Mouse (Mus musculus) limb, embryonic 14.5 days (tissue): ENCODE data around the gene Tspan4. TPM values are rescaled to one million over a fixed set of nuclear protein-coding genes. Genes with fewer than 3 reads are reported as not detected.

Experiments
- ATAC-seq: fragments of 200-750 bp; cut with Nextera tagmentation; 2 replicates; pipeline ENCODE4 v1.8.0; 2017; ENCODE audit warnings: low read depth, moderate number of reproducible peaks, moderate TSS enrichment; ENCODE audit not compliant: low FRiP score
- DNase-seq: peaks from one replicate; pipeline ENCODE4 v3.0.0-alpha.2; 2015; ENCODE audit warnings: low spot score
- H3K27ac ChIP-seq: fragments of 300-500 bp; sonication (generic); replicated peaks from 2 replicates; pipeline ENCODE4 v1.5.1; 2014; ENCODE audit warnings: low read depth, mild to moderate bottlenecking, low read length, moderate library complexity, mixed read lengths
- H3K27me3 ChIP-seq: fragments of 300-500 bp; sonication (generic); 2 replicates; pipeline ENCODE4 v1.6.1; 2014; ENCODE audit warnings: low read length, mixed read lengths; ENCODE audit not compliant: control insufficient read depth, insufficient read depth
- H3K36me3 ChIP-seq: fragments of 300-500 bp; sonication (generic); 2 replicates; pipeline ENCODE4 v1.6.1; 2014; ENCODE audit warnings: mild to moderate bottlenecking, low read length, moderate library complexity, mixed read lengths; ENCODE audit not compliant: control insufficient read depth, insufficient read depth
- H3K4me1 ChIP-seq: fragments of 300-500 bp; sonication (generic); 2 replicates; pipeline ENCODE4 v1.6.1; 2014; ENCODE audit warnings: antibody characterized with exemption, low read length, mixed read lengths; ENCODE audit not compliant: control insufficient read depth, insufficient read depth
- H3K4me2 ChIP-seq: fragments of 300-500 bp; sonication (generic); replicated peaks from 2 replicates; pipeline ENCODE4 v1.6.1; 2014; ENCODE audit warnings: low read depth, mild to moderate bottlenecking, low read length, moderate library complexity; ENCODE audit not compliant: severe bottlenecking
- H3K4me3 ChIP-seq: fragments of 300-500 bp; sonication (generic); replicated peaks from 2 replicates; pipeline ENCODE4 v1.5.1; 2014; ENCODE audit warnings: low read length
- H3K9ac ChIP-seq: fragments of 300-500 bp; sonication (generic); 2 replicates; pipeline ENCODE4 v1.6.1; 2014; ENCODE audit warnings: mild to moderate bottlenecking, low read depth, low read length, moderate library complexity; ENCODE audit not compliant: severe bottlenecking
- H3K9me3 ChIP-seq: fragments of 300-500 bp; sonication (generic); 2 replicates; pipeline ENCODE4 v1.6.1; 2016; ENCODE audit warnings: low read length; ENCODE audit not compliant: control insufficient read depth
- POLR2A ChIP-seq: fragments of 200-500 bp; IDR thresholded peaks from 2 replicates; pipeline ENCODE4 v1.8.0; 2012; ENCODE audit warnings: inconsistent platforms, mild to moderate bottlenecking, moderate library complexity, borderline replicate concordance; ENCODE audit not compliant: insufficient read depth, insufficient read length; ENCODE audit errors: extremely low read depth
- WGBS: fragments of 180-500 bp; shearing (Covaris S2); extraction: QIAGEN DNeasy Blood & Tissue Kit; methylation state at CpG from one replicate; pipeline ENCODE4 v1.1.7; 2014; 5-methylcytosine and 5-hydroxymethylcytosine counted together
- polyA plus RNA-seq, 2 experiments: library from polyadenylated mRNA; depleted of rRNA in 1 of 2; stranded (reverse) in 1 of 2; unstranded in 1 of 2; fragments of >200 nt; fragmentation: Nextera tagmentation in 1 of 2; extraction: Ambion mirVana in 1 of 2; gene quantifications; 2 replicates each; pipeline versions ENCODE4 v1.2.1 to v1.2.3; 2012 to 2014

Tspan4 gene
- polyA plus RNA-seq, 2 experiments, result 77.9 to 101 TPM

- DNase-seq (no peak), ATAC-seq (no peak)
- Histone ChIP-seq H3K4me1 (peaks cover 16% of the 10 kb centered on the region), H3K27me3 (no peaks in the 10 kb centered on the region), H3K36me3 (peaks cover 5% of the 10 kb centered on the region; the same call in 1 of the 2 replicates), H3K9ac (no peak overlapping the region), H3K9me3 (no peaks in the 10 kb centered on the region), H3K27ac (no peak overlapping the region), H3K4me2 (no peak overlapping the region), H3K4me3 (no peak overlapping the region)
- no peak for TF ChIP-seq POLR2A
- WGBS, result 76% methylated on average over 1 of the region's 1 CpGs
Measured at GRCm38 (mm10) chr7:141535570-141535969, 60.5 kb downstream of the Tspan4 start.

DNA sequence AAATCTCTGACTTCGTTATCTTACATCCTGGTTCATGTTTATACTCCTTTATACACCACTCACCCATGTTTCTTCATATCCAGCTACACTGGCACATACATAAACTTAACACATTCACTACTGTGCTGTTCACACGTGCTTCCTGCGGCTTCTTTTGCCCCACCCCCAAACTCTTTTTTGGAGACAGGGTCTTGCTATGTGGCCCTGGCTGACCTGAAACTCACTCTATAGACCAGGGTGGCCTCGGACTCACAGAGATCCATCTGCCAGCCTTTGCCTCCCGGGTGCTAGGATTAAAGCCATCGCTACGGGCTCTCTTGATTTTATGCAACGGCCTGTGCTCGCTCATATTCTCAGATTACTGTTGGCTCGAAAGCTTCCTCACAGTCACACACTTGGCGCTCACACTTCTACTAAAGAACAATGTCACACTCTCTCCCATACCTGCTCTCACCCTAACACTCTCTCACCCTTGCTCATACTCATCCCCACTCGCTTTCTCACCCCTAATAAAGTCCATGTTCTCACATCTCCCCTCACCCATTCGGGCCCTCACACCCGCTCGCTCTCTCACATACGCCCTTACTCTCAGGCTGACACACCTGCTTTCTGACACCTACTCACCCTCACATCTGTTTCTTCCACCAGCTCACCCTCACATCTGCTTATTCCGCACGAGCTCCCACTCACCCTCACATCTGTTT, 64.0 kb downstream of the Tspan4 start:
- Histone ChIP-seq H3K4me2 (peak overlapping the region; percentile 82), H3K4me3 (peak overlapping the region; percentile 52), H3K27me3 (no peaks in the 10 kb centered on the region), H3K9me3 (no peaks in the 10 kb centered on the region), H3K36me3 (no peaks in the 10 kb centered on the region), H3K9ac (peak overlapping the region; percentile 71), H3K27ac (peak overlapping the region; percentile 67), H3K4me1 (peaks cover 25% of the 10 kb centered on the region)
- WGBS, result 10% methylated on average over 18 of the region's 18 CpGs
- DNase-seq, result no peak
- ATAC-seq, result no peak; the same call in 1 of the 2 replicates
- no peak for TF ChIP-seq POLR2A

- Histone ChIP-seq H3K4me1 (peaks cover 27% of the 10 kb centered on the region), H3K36me3 (no peaks in the 10 kb centered on the region), H3K4me2 (peak within 1 kb of the TSS; percentile 82), H3K9ac (peak within 1 kb of the TSS; percentile 71), H3K4me3 (peak within 1 kb of the TSS; percentile 52), H3K27me3 (no peaks in the 10 kb centered on the region), H3K27ac (peak within 1 kb of the TSS; percentile 67), H3K9me3 (no peaks in the 10 kb centered on the region)
- peak; percentile 94 for ATAC-seq
- peak; percentile 99 for DNase-seq
- WGBS, result under 1% methylated on average over 46 of the region's 46 CpGs
- TF ChIP-seq POLR2A, result peak; percentile 43; the same call in 1 of the 2 replicates
Measured at GRCm38 (mm10) chr7:141539556-141540311, 64.7 kb downstream of the Tspan4 start, which contains the start of gene Chid1. Chid1 (minus strand) TSS chr7:141539857.

GRCm38 (mm10) chr7:141540312-141541081, 65.5 kb downstream of the Tspan4 start:
- H3K4me1 ChIP-seq, result peaks cover 27% of the 10 kb centered on the region
- H3K4me3 ChIP-seq, result peak overlapping the region; percentile 52
- H3K9me3 ChIP-seq, result no peaks in the 10 kb centered on the region
- DNase-seq (peak; percentile 59), ATAC-seq (0 out of 2 replicates have a peak, but pooled peaks have one; percentile 17)
- H3K27me3 ChIP-seq, result no peaks in the 10 kb centered on the region
- 47% methylated on average over 13 of the region's 13 CpGs for WGBS
- peak overlapping the region; percentile 67 for H3K27ac ChIP-seq
- no peak overlapping the region for H3K9ac ChIP-seq
- H3K36me3 ChIP-seq, result no peaks in the 10 kb centered on the region
- no peak for TF ChIP-seq POLR2A
- H3K4me2 ChIP-seq, result peak overlapping the region; percentile 82

DNA sequence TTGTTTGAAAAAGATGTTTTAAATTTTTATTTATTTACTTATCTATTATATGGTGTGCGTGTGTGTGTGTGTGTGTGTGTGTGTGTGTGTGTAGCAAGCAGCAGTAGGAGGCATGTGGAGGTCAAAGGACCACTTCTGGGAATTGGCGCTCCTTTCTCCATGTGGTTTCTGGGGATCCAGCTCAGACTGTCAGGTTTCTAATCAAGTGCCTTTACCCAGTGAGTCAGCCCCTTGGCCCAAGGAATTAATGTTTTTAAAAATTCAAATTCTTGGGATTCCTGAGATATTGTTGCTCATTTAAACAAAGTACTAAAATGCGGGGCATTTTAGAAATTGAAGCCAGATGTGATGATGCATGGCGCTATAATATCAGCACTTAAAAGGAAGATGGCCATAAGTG, 66.6 kb downstream of the Tspan4 start:
- Histone ChIP-seq H3K4me1 (peaks cover 27% of the 10 kb centered on the region), H3K9me3 (no peaks in the 10 kb centered on the region), H3K4me3 (no peak overlapping the region), H3K27me3 (no peaks in the 10 kb centered on the region), H3K36me3 (no peaks in the 10 kb centered on the region), H3K27ac (no peak overlapping the region), H3K9ac (no peak overlapping the region), H3K4me2 (no peak overlapping the region)
- DNase-seq (no peak), ATAC-seq (no peak)
- no peak for TF ChIP-seq POLR2A
- 63% methylated on average over 4 of the region's 4 CpGs for WGBS
